Mouse (Mus musculus): ENCODE results near the gene Spast. TPM values are rescaled to one million over a fixed set of nuclear protein-coding genes. Genes with fewer than 3 reads are reported as not detected.
"Not testable (repeated sequence)": the region's sequence is repeated elsewhere in the genome, so short reads cannot be mapped to it uniquely, and the experiment has no call there.

Gene Spast
- polyA plus RNA-seq, 1 experiment from 2014 or later: 17.0 TPM

- Histone ChIP-seq H3K4me1 (no peaks in the 10 kb centered on the region), H3K4me2 (no peak overlapping the region), H3K27ac (no peak overlapping the region), H3K27me3 (no peaks in the 10 kb centered on the region), H3K9me3 (no peaks in the 10 kb centered on the region), H3K4me3 (no peak overlapping the region), H3K36me3 (peaks cover 65% of the 10 kb centered on the region), H3K9ac (no peak overlapping the region)
- 91% methylated on average over 4 of the region's 4 CpGs for WGBS
- ATAC-seq (ENCODE audit: insufficient number of reproducible peaks, low FRiP score, low TSS enrichment, low read depth): no peak
Measured at GRCm38 (mm10) chr17:74304060-74304459, 34.7 kb upstream of the Spast start.

- Histone ChIP-seq H3K27me3 (no peaks in the 10 kb centered on the region), H3K4me2 (no peak overlapping the region), H3K4me3 (no peak overlapping the region), H3K27ac (no peak overlapping the region), H3K9ac (no peak overlapping the region), H3K9me3 (no peaks in the 10 kb centered on the region), H3K4me1 (no peaks in the 10 kb centered on the region), H3K36me3 (peaks cover 69% of the 10 kb centered on the region)
- no peak for ATAC-seq (ENCODE audit: insufficient number of reproducible peaks, low FRiP score, low TSS enrichment, low read depth)
- WGBS: 92% methylated on average over 4 of the region's 4 CpGs
Measured at GRCm38 (mm10) chr17:74305616-74306015, 33.2 kb upstream of the Spast start.

GRCm38 (mm10) chr17:74306021-74306420 is 32.8 kb upstream of the Spast start:
- Histone ChIP-seq H3K9ac (no peak overlapping the region), H3K4me1 (no peaks in the 10 kb centered on the region), H3K27ac (no peak overlapping the region), H3K27me3 (no peaks in the 10 kb centered on the region), H3K9me3 (no peaks in the 10 kb centered on the region), H3K4me2 (no peak overlapping the region), H3K4me3 (no peak overlapping the region), H3K36me3 (peaks cover 65% of the 10 kb centered on the region)
- WGBS: 83% methylated on average over 1 of the region's 1 CpGs
- no peak for ATAC-seq (ENCODE audit: insufficient number of reproducible peaks, low FRiP score, low TSS enrichment, low read depth)

- peak; percentile 73 for ATAC-seq (ENCODE audit: insufficient number of reproducible peaks, low FRiP score, low TSS enrichment, low read depth)
- Histone ChIP-seq H3K27ac (peak overlapping the region; percentile 88), H3K36me3 (peaks cover 16% of the 10 kb centered on the region), H3K4me2 (peak overlapping the region; percentile 67), H3K9me3 (no peaks in the 10 kb centered on the region), H3K27me3 (no peaks in the 10 kb centered on the region), H3K4me3 (peak overlapping the region; percentile 76), H3K4me1 (peaks cover 6% of the 10 kb centered on the region), H3K9ac (peak overlapping the region; percentile 61)
- under 1% methylated on average over 45 of the region's 45 CpGs for WGBS
Measured at GRCm38 (mm10) chr17:74315445-74316308, 23.1 kb upstream of the Spast start.

GRCm38 (mm10) chr17:74316309-74316863 is 22.4 kb upstream of the Spast start:
- Histone ChIP-seq H3K27ac (peak overlapping the region; percentile 88), H3K27me3 (no peaks in the 10 kb centered on the region), H3K9ac (peak overlapping the region; percentile 61), H3K36me3 (peaks cover 13% of the 10 kb centered on the region), H3K4me2 (peak overlapping the region; percentile 67), H3K4me1 (peaks cover 6% of the 10 kb centered on the region), H3K9me3 (no peaks in the 10 kb centered on the region), H3K4me3 (peak overlapping the region; percentile 76)
- WGBS: under 1% methylated on average over 48 of the region's 48 CpGs
- ATAC-seq (ENCODE audit: insufficient number of reproducible peaks, low FRiP score, low TSS enrichment, low read depth): peak; percentile 90

GRCm38 (mm10) chr17:74318721-74319120 is 20.1 kb upstream of the Spast start:
- H3K27ac ChIP-seq: no peak overlapping the region
- no peak for ATAC-seq (ENCODE audit: insufficient number of reproducible peaks, low FRiP score, low TSS enrichment, low read depth)
- no peak overlapping the region for H3K4me3 ChIP-seq
- no peaks in the 10 kb centered on the region for H3K9me3 ChIP-seq
- H3K4me1 ChIP-seq: peaks cover 6% of the 10 kb centered on the region
- H3K9ac ChIP-seq: no peak overlapping the region
- peaks cover 5% of the 10 kb centered on the region; the same call in 1 of the 2 replicates for H3K36me3 ChIP-seq
- no peaks in the 10 kb centered on the region for H3K27me3 ChIP-seq
- WGBS: 93% methylated on average over 6 of the region's 6 CpGs
- H3K4me2 ChIP-seq: no peak overlapping the region

- Histone ChIP-seq H3K4me3 (no peak overlapping the region), H3K36me3 (no peaks in the 10 kb centered on the region), H3K4me2 (no peak overlapping the region), H3K9ac (no peak overlapping the region), H3K27ac (no peak overlapping the region), H3K4me1 (no peaks in the 10 kb centered on the region), H3K9me3 (no peaks in the 10 kb centered on the region), H3K27me3 (no peaks in the 10 kb centered on the region)
- WGBS: 47% methylated on average over 5 of the region's 5 CpGs
- no peak for ATAC-seq (ENCODE audit: insufficient number of reproducible peaks, low FRiP score, low TSS enrichment, low read depth)
Measured at GRCm38 (mm10) chr17:74322400-74323054, 16.3 kb upstream of the Spast start.

- Histone ChIP-seq H3K36me3 (no peaks in the 10 kb centered on the region), H3K9ac (no peak within 1 kb of the TSS), H3K27me3 (no peaks in the 10 kb centered on the region), H3K27ac (no peak within 1 kb of the TSS), H3K4me2 (no peak within 1 kb of the TSS), H3K4me3 (no peak within 1 kb of the TSS), H3K4me1 (no peaks in the 10 kb centered on the region), H3K9me3 (no peaks in the 10 kb centered on the region; the same call in 1 of the 2 replicates)
- WGBS: 72% methylated on average over 2 of the region's 2 CpGs
- no peak for ATAC-seq (ENCODE audit: insufficient number of reproducible peaks, low FRiP score, low TSS enrichment, low read depth)
Measured at GRCm38 (mm10) chr17:74323844-74324243, 14.9 kb upstream of the Spast start, which contains the start of gene Dpy30. TSS of gene Dpy30 (minus strand) at chr17:74323944.

- not testable (repeated sequence) for H3K4me2 ChIP-seq; H3K4me3 ChIP-seq; H3K4me1 ChIP-seq; H3K9me3 ChIP-seq; H3K27me3 ChIP-seq; ATAC-seq (ENCODE audit: insufficient number of reproducible peaks, low FRiP score, low TSS enrichment, low read depth); H3K36me3 ChIP-seq; H3K27ac ChIP-seq; H3K9ac ChIP-seq
- 90% methylated on average over 7 of the region's 7 CpGs for WGBS
Measured at GRCm38 (mm10) chr17:74327195-74327594, 11.6 kb upstream of the Spast start.

GRCm38 (mm10) chr17:74328146-74328545 is 10.6 kb upstream of the Spast start:
- H3K27me3 ChIP-seq; H3K9ac ChIP-seq; H3K36me3 ChIP-seq; H3K4me1 ChIP-seq; H3K4me2 ChIP-seq; H3K27ac ChIP-seq; ATAC-seq (ENCODE audit: insufficient number of reproducible peaks, low FRiP score, low TSS enrichment, low read depth); H3K4me3 ChIP-seq; H3K9me3 ChIP-seq: not testable (repeated sequence)
- WGBS: 45% methylated on average over 2 of the region's 2 CpGs

- H3K27ac ChIP-seq: no peak overlapping the region
- no peaks in the 10 kb centered on the region for H3K36me3 ChIP-seq
- ATAC-seq (ENCODE audit: insufficient number of reproducible peaks, low FRiP score, low TSS enrichment, low read depth): no peak
- no peaks in the 10 kb centered on the region for H3K27me3 ChIP-seq
- no peak overlapping the region for H3K4me3 ChIP-seq
- no peaks in the 10 kb centered on the region; the same call in 1 of the 2 replicates for H3K9me3 ChIP-seq
- no peak overlapping the region for H3K4me2 ChIP-seq
- no peak overlapping the region for H3K9ac ChIP-seq
- no peaks in the 10 kb centered on the region for H3K4me1 ChIP-seq
- 74% methylated on average over 9 of the region's 9 CpGs for WGBS
Measured at GRCm38 (mm10) chr17:74331049-74331676, 7.6 kb upstream of the Spast start.
